Mouse (Mus musculus) lung, embryonic 16.5 days (tissue): ENCODE measurements around the gene Thada. TPM values are rescaled to one million over a fixed set of nuclear protein-coding genes. Genes with fewer than 3 reads are reported as not detected.

ENCODE experiments used
- ATAC-seq: fragments of 200-750 bp; cut with Nextera tagmentation; 2 replicates; pipeline ENCODE4 v1.8.0; 2017; ENCODE audit warnings: low read depth, mild to moderate bottlenecking, moderate library complexity
- H3K27ac ChIP-seq: fragments of 300-500 bp; sonication (generic); 2 replicates; pipeline ENCODE4 v1.5.1; 2014; ENCODE audit warnings: mild to moderate bottlenecking, control low read depth, low read length
- H3K27me3 ChIP-seq: fragments of 300-500 bp; sonication (generic); 2 replicates; pipeline ENCODE4 v1.6.1; 2014; ENCODE audit warnings: low read depth, low read length, mixed read lengths; ENCODE audit not compliant: control insufficient read depth, insufficient read depth
- H3K36me3 ChIP-seq: fragments of 300-500 bp; sonication (generic); 2 replicates; pipeline ENCODE4 v1.6.1; 2014; ENCODE audit warnings: low read length; ENCODE audit not compliant: control insufficient read depth, insufficient read depth
- H3K4me1 ChIP-seq: fragments of 300-500 bp; sonication (generic); replicated peaks from 2 replicates; pipeline ENCODE4 v1.6.1; 2014; ENCODE audit warnings: low read length, mixed read lengths; ENCODE audit not compliant: control insufficient read depth, insufficient read depth
- H3K4me2 ChIP-seq: fragments of 300-500 bp; sonication (generic); 2 replicates; pipeline ENCODE4 v1.6.1; 2014; ENCODE audit warnings: low read depth, low read length, control low read depth
- H3K4me3 ChIP-seq: fragments of 300-500 bp; sonication (generic); 2 replicates; pipeline ENCODE4 v1.5.1; 2014; ENCODE audit warnings: mild to moderate bottlenecking, low read length, control low read depth
- H3K9ac ChIP-seq: fragments of 300-500 bp; sonication (generic); 2 replicates; pipeline ENCODE4 v1.6.1; 2014; ENCODE audit warnings: low read length, control low read depth
- H3K9me3 ChIP-seq: fragments of 300-500 bp; sonication (generic); 2 replicates; pipeline ENCODE4 v1.6.1; 2016; ENCODE audit warnings: low read length; ENCODE audit not compliant: control insufficient read depth
- WGBS: fragments of 180-500 bp; shearing (Covaris S2); extraction: QIAGEN DNeasy Blood & Tissue Kit; methylation state at CpG from one replicate; pipeline ENCODE4 v1.1.7; 2014; 5-methylcytosine and 5-hydroxymethylcytosine counted together
- polyA plus RNA-seq: library from polyadenylated mRNA; unstranded; fragments of >200 nt; fragmentation: Nextera tagmentation; extraction: Ambion mirVana; gene quantifications from 2 replicates; pipeline ENCODE4 v1.2.1, GENCODE M21; 2015

Thada gene
- polyA plus RNA-seq, 1 experiment from 2014 or later: 8.6 TPM

DNA sequence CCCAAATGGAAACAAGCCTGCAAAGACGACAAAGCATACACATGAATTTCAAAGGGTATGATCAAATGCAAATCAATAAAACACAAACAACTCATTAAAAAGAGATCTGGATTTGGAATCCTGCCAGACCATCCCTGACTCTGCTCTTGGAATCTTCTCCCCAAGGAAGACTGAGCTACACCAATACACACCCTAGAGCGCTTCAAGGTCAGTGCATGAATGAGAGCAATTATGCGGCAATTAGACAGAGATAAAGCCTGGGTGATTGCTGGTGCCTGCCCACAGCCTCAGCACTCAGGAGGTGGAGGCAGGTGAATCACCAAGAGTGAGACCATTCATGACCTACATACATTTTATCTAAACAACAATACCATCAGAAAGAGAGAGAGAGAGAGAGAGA is 114.7 kb downstream of the Thada start:
- peaks cover 8% of the 10 kb centered on the region for H3K4me1 ChIP-seq
- no peak for ATAC-seq
- H3K27ac ChIP-seq: no peak overlapping the region
- 65% methylated on average over 3 of the region's 3 CpGs for WGBS
- H3K9me3 ChIP-seq: no peaks in the 10 kb centered on the region
- H3K36me3 ChIP-seq: peaks cover 1% of the 10 kb centered on the region; the same call in 1 of the 2 replicates
- no peak overlapping the region for H3K4me3 ChIP-seq
- no peak overlapping the region for H3K4me2 ChIP-seq
- no peak overlapping the region for H3K9ac ChIP-seq
- H3K27me3 ChIP-seq: no peaks in the 10 kb centered on the region

DNA sequence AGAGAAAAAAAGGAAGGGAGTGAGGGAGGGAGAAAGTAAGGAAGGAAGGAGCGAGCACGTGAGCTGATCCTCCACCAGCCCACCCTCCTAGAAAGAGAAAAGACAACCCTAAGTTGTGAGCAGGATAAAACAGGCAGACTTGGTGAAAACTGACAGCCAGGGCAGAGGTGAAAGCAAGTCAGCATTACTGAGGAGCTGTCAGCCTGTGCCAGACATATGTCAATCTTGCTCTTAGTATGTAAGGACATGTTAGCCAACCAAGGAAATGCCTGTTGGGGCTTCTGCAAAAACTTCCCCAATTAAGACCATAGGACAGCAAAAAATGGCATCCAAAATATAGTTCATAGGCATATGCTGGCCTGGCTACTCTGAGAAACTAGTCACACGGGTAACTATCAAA is 117.1 kb downstream of the Thada start:
- no peak for ATAC-seq
- 81% methylated on average over 3 of the region's 3 CpGs for WGBS
- H3K27me3 ChIP-seq: no peaks in the 10 kb centered on the region

DNA sequence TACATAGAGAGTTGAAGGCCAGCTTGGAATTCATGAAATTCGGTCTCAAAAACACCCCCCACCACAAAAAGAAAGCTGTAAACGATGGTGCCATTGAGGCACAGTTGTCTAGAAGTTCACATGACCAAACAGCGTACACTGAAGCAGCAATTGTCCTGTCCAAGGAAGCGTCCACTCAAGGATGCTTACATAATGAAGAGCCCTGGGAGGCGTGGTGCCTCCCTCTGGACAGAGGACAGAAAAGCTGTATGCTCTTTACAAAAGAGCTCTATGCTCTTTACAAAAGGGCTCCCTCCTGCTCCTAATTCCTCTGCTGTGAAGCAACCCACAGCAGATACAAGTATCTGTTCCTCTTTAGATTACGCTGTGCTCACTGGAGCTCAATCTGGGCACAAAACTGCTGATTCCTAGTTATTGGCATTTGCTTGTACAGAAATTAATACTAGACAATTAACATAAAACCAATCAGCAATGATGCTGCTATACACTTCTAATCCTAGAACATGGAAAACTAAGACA is 123.6 kb downstream of the Thada start:
- 83% methylated on average over 6 of the region's 6 CpGs for WGBS
- no peak for ATAC-seq
- Histone ChIP-seq H3K4me2 (no peak overlapping the region), H3K4me1 (no peaks in the 10 kb centered on the region), H3K9me3 (no peaks in the 10 kb centered on the region), H3K36me3 (peaks cover 4% of the 10 kb centered on the region; the same call in 1 of the 2 replicates), H3K27me3 (no peaks in the 10 kb centered on the region), H3K4me3 (no peak overlapping the region), H3K27ac (no peak overlapping the region), H3K9ac (no peak overlapping the region)

More for the DNA sequence above, 117.1 kb downstream of the Thada start:
- Histone ChIP-seq H3K9ac (no peak overlapping the region), H3K9me3 (no peaks in the 10 kb centered on the region), H3K27ac (no peak overlapping the region), H3K36me3 (peaks cover 4% of the 10 kb centered on the region; the same call in 1 of the 2 replicates), H3K4me2 (no peak overlapping the region), H3K4me3 (no peak overlapping the region), H3K4me1 (peaks cover 5% of the 10 kb centered on the region)

DNA sequence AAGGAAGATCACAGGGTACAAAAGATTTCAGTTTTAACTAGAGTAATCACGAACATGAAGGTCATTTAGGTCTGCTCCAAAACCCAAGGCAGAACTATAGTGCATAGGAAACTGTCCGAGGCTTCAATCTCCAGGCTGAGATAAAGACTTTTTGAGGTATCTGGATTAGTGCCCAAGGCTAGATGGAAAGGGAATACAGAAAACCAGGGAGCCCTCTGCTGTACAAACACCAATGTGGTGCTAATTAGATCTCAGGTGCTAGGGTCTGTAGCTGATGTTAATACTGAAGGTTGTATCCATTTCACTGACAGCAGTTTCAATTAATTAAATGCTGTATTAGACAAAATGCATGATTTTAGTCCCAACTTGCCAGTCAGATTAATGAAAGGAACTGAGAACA is 124.3 kb downstream of the Thada start:
- no peak for ATAC-seq
- Histone ChIP-seq H3K4me2 (no peak overlapping the region), H3K9ac (no peak overlapping the region), H3K27me3 (no peaks in the 10 kb centered on the region), H3K4me1 (no peaks in the 10 kb centered on the region), H3K9me3 (no peaks in the 10 kb centered on the region), H3K4me3 (no peak overlapping the region), H3K36me3 (peaks cover 4% of the 10 kb centered on the region; the same call in 1 of the 2 replicates), H3K27ac (no peak overlapping the region)
- WGBS: 52% methylated on average over 2 of the region's 2 CpGs

DNA sequence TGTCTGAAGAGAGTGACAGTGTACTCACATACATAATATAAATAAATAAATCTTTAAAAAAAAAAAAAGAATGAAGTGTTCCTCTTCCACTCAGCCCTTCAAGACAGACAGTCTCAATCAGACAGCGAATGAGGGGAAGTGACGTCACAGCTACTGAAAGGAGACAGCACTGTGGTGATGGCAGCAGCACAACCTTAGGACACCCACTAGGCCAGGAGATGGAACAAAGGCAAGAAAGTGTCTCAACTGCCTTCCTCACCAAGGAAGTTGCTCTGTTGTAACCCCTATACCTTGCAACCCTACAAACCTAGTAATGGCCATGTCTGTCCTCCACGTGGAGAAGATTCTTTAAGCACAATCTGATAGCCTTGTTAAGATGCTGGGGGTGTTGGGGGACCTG is 125.4 kb downstream of the Thada start:
- no peak overlapping the region for H3K9ac ChIP-seq
- 89% methylated on average over 3 of the region's 3 CpGs for WGBS
- no peaks in the 10 kb centered on the region for H3K27me3 ChIP-seq
- no peaks in the 10 kb centered on the region for H3K4me1 ChIP-seq
- no peak overlapping the region for H3K27ac ChIP-seq
- no peak for ATAC-seq
- H3K36me3 ChIP-seq: no peaks in the 10 kb centered on the region; the same call in 1 of the 2 replicates
- H3K4me2 ChIP-seq: no peak overlapping the region
- H3K9me3 ChIP-seq: no peaks in the 10 kb centered on the region
- H3K4me3 ChIP-seq: no peak overlapping the region

DNA sequence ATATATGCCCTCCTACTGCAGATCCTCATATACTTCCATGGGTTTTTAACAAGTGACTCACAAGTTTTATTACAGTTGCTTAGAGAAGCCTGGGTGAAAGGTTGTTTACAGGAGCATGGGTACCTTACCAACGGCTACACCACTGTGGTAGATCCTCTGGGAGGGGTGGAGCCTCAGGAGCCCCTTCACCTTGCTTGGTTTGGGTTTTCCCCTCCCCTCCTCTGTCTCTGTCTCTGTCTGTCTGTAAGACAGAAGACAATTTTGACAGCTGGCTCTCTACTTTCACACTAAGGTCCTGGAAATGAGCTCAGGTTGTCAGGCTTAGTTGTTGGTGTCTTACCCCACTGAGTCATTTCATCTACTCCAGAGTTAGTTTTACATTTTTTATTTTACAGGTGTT is 130.0 kb downstream of the Thada start:
- 30% methylated on average over 1 of the region's 1 CpGs for WGBS
- H3K36me3 ChIP-seq: no peaks in the 10 kb centered on the region; the same call in 1 of the 2 replicates
- no peak for ATAC-seq
- H3K4me1 ChIP-seq: no peaks in the 10 kb centered on the region
- no peak overlapping the region for H3K4me2 ChIP-seq
- no peaks in the 10 kb centered on the region for H3K27me3 ChIP-seq
- no peak overlapping the region for H3K4me3 ChIP-seq
- H3K9ac ChIP-seq: no peak overlapping the region
- no peak overlapping the region for H3K27ac ChIP-seq
- H3K9me3 ChIP-seq: no peaks in the 10 kb centered on the region

DNA sequence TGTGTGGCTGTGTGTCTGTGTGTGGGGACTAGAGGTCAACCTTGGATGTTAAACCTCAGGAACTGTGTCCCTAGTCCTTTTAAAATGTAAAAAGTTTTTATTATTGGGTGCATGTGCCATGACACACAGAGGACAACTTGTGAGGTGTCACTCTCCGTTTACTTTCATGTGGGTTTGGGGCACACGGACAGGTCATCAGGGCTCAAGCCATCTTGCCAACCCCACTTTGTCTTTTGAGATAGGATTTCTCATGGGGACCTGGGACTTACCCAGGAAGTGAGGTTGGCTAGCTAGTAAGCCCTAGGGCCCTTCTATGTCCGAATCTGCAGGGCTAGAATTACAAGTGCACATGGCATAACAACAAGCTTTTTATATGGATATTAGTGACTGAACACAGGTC is 130.9 kb downstream of the Thada start:
- H3K27ac ChIP-seq: no peak overlapping the region
- no peaks in the 10 kb centered on the region for H3K27me3 ChIP-seq
- H3K4me1 ChIP-seq: no peaks in the 10 kb centered on the region
- H3K9ac ChIP-seq: no peak overlapping the region
- no peak overlapping the region for H3K4me2 ChIP-seq
- WGBS: 83% methylated on average over 3 of the region's 3 CpGs
- H3K36me3 ChIP-seq: no peaks in the 10 kb centered on the region; the same call in 1 of the 2 replicates
- H3K4me3 ChIP-seq: no peak overlapping the region
- no peaks in the 10 kb centered on the region for H3K9me3 ChIP-seq
- no peak for ATAC-seq

DNA sequence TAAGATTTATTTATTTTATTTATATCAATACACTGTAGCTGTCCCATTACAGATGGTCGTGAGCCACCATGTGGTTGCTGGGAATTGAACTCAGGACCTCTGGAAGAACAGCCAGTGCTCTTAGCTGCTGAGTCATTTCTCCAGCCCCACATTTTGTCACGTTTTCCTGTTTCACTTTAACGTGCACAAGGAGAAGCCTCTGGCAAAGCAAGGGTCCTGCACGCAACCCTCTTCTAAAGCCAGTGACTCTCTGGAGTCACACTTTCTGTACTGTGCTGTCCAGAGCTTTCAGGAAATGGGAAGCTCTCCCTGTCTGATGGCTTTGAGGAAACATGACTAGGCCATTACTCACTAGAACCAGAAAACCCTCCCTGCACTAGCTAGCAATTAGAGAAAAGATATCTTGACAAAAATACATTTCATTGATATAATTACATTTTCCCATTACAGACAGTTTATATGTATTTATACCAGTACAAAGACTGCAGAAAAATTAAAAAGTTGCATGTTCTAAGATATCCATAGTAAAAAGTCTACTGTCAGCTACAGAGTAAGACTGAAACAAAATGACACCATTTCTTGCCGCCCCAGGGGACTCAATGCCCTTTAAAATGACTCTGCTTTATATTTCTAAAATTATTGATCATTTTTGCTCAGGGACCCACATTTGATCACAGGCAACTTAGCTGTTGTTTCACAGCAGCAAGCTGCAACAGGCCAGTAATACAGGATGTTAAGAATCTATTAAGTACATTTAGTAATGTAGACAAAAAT is 131.6 kb downstream of the Thada start:
- Histone ChIP-seq H3K4me2 (no peak overlapping the region), H3K9me3 (no peaks in the 10 kb centered on the region), H3K4me3 (no peak overlapping the region), H3K27ac (no peak overlapping the region), H3K9ac (no peak overlapping the region), H3K27me3 (no peaks in the 10 kb centered on the region), H3K36me3 (no peaks in the 10 kb centered on the region; the same call in 1 of the 2 replicates), H3K4me1 (no peaks in the 10 kb centered on the region)
- ATAC-seq: no peak
- 63% methylated on average over 5 of the region's 5 CpGs for WGBS

DNA sequence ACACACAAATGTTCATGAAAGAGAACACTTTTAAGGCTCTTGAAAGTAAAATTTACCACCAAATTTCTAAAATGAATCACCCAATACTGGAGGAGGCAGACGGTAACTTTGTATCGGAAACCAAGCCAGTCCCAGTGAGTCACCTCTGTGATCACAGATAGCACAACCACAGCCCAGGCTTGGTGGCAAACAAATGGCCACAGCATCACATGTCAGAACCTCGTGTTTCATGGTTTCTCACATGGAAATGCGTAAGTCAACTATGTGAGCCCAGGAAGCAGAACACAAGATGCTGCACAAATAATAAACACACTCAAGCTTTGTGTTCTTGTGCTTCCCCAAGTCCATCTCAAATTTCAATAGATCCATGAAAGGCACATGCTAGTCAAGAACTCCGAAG is 133.1 kb downstream of the Thada start:
- Histone ChIP-seq H3K27me3 (no peaks in the 10 kb centered on the region), H3K27ac (no peak overlapping the region), H3K36me3 (no peaks in the 10 kb centered on the region; the same call in 1 of the 2 replicates), H3K9me3 (no peaks in the 10 kb centered on the region), H3K9ac (no peak overlapping the region), H3K4me1 (no peaks in the 10 kb centered on the region), H3K4me3 (no peak overlapping the region), H3K4me2 (no peak overlapping the region)
- no peak for ATAC-seq
- 86% methylated on average over 5 of the region's 5 CpGs for WGBS
